Mouse (Mus musculus): ENCODE measurements around the gene Taok3.

DNA sequence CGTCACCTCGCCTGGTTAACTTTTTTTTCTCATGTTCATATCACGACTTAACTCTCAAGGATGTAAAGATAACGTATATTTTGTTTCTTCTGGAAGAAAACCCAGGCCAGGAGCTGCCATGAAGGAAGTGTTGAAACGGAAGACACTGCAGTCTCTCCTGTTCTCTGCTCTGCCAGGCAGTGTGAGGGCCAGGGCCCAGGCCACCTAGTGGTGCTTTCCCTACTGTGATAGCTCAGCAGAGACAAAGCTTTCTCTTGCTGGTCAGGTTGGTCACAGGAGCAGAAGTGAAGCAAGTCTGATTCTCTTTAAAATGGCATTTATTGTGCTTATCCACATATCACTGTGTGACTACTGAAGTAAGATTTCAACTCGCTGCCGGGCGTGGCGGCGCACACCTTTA lies 161.6 kb downstream of the Taok3 start:
- TF ChIP-seq CTCF (IDR thresholded peaks at IDR 0.05; ENCODE audit: low read depth) = peak; percentile 40
- TF ChIP-seq EP300 (IDR thresholded peaks at IDR 0.05; ENCODE audit: low read depth) = no peak
